Mouse (Mus musculus): ENCODE measurements around the gene Tbc1d22a.

DNA sequence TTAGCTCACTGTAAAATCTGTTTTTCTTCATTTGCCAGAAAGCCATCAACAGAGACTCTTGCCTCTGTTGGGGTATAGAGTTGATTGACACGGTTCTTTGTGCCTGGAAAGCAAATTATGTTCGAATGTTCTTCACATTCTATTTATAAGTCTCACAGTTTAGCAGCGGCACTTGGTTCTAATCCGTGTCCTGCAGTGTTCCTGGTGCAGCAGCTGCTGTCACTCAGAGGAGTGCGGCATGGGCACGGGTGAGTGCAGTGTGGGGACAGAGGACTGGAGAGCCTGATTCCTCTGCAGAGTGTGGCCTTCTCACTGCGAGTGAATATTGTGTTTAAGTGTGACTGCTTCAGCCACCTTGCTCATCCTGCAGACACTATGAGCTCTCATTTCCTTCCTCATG is 50.5 kb downstream of the Tbc1d22a start:
- TF ChIP-seq CTCF (IDR thresholded peaks at IDR 0.05; ENCODE audit: insufficient read depth, low read length): no peak
- TF ChIP-seq POLR2A (IDR thresholded peaks at IDR 0.05; ENCODE audit: borderline replicate concordance, extremely low read depth, low read depth, low read length): no peak
